Mouse (Mus musculus) spleen, adult 2 months (tissue): ENCODE data around the gene Bsn.

ENCODE experiments used
- CTCF ChIP-seq: fragments of 200-500 bp; IDR thresholded peaks from 2 replicates; pipeline ENCODE4 v1.5.1; 2011; ENCODE audit warnings: mild to moderate bottlenecking, inconsistent platforms; ENCODE audit not compliant: insufficient read depth, insufficient read length, insufficient replicate concordance; ENCODE audit errors: extremely low read depth
- POLR2A ChIP-seq: fragments of 200-500 bp; IDR thresholded peaks from 2 replicates; pipeline ENCODE4 v1.6.1; 2011; ENCODE audit warnings: low read depth, low read length, inconsistent platforms

- TF ChIP-seq CTCF (no peak), POLR2A (no peak)
These were observed 25.0 kb downstream of the Bsn start for GRCm38 (mm10) chr9:108165143-108165542.
